Mouse (Mus musculus) liver, adult (tissue): Measurements from ENCODE around the gene Tmem135.

ENCODE experiments used
- GATA4 ChIP-seq: IDR thresholded peaks from 2 replicates; pipeline ENCODE4 v1.6.1; 2014; ENCODE audit warnings: mild to moderate bottlenecking, low read length; ENCODE audit not compliant: insufficient replicate concordance

Gene Tmem135

GRCm38 (mm10) chr7:89253772-89254171 lies 150.2 kb downstream of the Tmem135 start:
- no peak for TF ChIP-seq GATA4

DNA sequence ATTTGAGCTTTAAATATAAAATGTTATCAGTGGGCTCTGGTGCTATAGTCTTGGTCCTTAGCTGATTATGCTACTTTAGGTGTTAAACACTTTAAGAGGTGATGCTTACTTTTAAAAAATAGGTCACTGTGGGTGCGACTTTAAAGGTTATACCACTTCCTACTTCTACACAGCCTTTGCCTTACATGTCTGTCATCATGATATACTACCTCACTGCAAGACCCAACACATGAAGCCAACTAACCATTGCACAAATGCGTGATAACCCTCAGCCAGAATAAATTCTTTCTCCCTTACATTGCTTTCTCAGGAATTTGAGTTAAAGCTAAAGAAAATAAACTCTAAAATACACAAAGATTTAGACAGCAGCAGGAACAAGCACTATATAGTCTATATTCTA lies 150.7 kb downstream of the Tmem135 start:
- no peak for TF ChIP-seq GATA4

- TF ChIP-seq GATA4 = no peak
Observed at GRCm38 (mm10) chr7:89251880-89252453, 152.1 kb downstream of the Tmem135 start.

DNA sequence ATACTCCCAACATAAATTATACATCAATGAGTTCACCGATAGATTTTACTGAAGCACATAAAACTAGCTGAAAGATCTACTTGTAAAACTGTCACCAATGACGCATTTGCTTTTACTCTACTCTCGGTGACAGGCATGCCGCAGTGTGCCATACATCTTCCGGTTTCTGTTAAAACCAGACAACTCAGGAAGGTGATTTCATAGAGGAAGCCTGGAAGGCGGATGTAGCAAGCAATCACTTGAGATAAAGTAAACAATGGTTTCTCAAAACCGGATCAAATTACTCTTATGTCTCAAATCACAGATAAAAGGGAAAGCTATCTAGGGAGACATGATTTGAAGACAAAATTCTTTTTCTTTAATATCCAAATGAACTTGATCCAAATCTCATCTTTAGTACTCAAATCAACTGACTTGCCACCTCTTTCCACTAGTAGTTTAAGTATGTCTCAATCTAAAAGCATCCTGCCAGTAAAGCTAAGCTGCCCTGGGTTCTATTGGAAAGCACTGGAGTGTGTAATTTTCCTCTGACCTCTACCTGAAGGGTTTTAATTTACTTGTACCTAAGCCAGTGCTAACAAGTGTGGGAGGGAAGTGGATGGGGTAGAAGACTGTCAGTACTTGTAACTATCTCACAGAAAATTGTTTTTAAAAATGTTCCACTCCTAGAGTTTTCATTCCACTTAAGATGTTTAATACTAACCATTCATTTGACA lies 155.7 kb downstream of the Tmem135 start:
- peak; percentile 87; the same call in 1 of the 2 replicates for TF ChIP-seq GATA4

DNA sequence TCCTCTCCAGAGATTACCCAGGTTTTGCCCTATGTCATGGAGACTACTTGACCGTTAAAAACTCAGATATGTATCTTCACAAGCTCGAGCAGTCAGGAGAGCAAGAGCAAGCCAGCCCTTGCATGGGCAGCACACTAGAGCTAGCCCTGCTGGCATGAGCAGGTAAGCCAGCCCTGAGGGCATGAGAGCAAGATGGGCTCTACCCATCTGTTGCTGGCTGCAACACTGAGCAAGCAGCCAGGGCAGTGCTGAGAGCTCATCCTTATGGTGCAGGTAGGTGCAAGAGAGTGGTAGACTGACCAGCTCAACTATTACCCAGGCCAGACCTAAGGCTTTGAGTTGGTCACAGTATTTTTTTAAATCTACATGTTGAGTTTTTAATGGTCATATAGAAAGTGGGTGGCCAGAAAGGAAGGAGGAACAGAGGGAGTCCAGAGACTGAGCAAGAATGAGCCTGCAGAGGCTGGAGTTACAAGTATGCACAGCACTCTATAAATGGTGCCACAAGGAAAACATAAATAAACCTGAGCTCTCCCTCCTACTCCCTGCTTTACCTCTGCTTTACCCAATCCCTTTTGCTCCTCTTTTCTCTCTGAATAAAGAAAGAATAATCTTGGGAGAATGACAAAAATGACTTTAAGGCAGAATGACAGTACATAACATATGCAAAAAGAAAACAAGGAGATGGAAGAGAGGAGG lies 156.9 kb downstream of the Tmem135 start:
- no peak for TF ChIP-seq GATA4

DNA sequence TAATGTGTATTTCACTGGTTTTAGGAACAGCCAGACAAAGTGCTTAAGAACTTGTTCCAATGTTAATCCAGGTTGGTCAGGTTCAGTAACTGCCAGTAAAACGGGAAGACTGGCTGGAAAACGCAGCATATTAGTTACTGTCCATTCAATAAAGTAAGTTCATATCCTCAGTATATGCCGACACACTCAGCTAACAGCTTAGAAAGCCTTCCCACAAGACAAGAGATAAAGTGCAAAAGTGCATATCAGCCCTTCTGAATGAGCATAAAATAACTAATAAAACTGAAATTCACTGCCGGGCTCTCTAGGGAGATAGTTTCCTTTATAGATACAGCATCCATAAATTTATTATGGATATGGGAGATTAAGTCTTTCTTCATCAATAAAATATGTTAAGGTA lies 161.5 kb downstream of the Tmem135 start:
- no peak for TF ChIP-seq GATA4

DNA sequence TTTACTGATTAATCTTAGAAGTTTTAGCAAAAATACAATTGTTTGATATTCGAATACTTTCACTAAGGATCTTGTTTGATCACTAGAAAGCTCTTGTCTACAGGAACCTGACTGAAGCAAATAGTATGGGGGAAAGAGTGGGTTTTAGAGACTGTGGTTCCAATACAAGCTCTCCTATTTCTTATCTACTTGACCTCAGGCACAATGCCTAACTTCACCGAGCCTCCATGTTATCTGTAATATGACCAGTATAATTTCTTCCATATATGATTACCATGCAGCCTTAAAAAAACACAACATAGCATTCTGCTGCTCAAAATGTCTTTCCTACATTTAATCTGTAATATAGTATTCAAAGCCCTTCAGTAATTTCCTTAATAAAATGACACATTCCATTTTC lies 161.9 kb downstream of the Tmem135 start:
- TF ChIP-seq GATA4 = no peak

- no peak for TF ChIP-seq GATA4
Observed at GRCm38 (mm10) chr7:89239592-89239991, 164.4 kb downstream of the Tmem135 start.

- TF ChIP-seq GATA4 = no peak
Observed at GRCm38 (mm10) chr7:89236592-89236991, 167.4 kb downstream of the Tmem135 start.

- TF ChIP-seq GATA4 = no peak
Observed at GRCm38 (mm10) chr7:89235974-89236507, 168.0 kb downstream of the Tmem135 start.

DNA sequence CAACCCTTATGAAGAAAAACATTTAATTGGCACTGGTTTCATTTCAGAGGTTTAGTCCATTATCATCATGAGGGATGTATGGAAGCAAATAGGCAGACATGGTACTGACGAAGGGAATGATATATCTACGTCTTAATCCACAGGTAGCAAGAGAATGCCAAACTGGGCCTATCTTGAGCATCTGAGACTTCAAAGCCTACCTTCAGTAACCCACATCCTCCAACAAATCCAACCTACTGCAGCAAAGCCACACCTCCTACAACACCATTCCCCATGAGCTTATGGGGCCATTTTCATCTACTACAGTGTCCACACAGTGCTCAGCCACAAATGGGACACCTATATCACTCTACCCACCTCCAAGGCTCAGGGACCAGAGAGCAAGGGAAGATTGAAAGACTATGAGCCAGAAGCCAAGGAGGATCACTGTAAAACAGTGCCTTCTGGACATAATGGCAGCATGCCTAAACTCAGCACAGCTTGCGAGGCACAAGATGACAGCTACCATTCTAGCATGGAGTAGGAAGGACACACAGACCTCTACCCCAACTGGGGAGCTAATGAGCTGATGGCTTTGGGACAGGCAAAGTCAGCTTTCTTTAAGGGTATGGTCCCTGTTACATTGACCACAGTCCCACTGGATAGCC lies 171.4 kb downstream of the Tmem135 start:
- TF ChIP-seq GATA4 = no peak

DNA sequence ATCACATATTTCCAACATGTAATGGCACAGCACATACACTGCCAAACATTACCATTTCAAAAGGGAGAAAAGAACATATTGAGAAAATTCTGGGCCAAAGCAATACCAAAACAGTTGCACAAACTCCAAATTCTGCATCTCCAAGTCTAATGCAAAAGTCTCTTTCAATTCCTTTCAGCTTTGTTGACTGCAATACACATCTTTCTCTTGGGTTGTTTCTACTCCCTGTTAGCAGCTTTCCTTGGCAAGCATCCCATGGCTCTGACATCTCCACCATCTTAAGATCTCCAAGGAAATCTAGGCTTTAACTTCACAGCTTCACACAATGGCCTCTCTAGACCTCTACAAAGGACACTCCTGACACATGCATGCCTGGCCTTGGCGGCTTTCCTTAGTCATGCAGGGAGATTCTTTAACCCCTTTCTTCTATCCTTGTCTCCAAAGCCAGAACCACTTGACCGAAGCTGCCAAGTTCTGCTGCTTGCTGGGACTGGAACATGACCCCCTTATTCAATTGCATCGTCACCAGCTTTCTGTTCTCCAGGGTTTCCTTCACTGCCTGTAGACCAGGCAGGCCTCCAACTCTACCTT lies 172.7 kb downstream of the Tmem135 start:
- no peak for TF ChIP-seq GATA4

DNA sequence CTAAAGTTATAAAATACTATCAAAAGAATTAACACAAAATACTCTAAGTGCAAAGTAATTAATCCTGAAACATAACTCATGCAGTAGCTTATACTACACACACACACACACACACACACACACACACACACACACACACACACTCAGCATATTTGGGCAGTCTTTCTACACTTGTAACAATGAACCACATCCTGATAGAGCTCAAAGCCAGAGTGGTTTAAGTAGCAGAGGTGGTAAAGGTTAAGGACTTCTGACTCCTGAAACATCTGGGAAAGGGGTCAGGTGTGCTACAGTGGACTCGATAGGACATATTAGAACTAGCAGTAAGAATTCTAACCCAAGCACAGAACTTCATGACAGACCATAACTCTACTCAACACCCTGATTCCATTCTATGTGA lies 181.4 kb downstream of the Tmem135 start:
- no peak for TF ChIP-seq GATA4

DNA sequence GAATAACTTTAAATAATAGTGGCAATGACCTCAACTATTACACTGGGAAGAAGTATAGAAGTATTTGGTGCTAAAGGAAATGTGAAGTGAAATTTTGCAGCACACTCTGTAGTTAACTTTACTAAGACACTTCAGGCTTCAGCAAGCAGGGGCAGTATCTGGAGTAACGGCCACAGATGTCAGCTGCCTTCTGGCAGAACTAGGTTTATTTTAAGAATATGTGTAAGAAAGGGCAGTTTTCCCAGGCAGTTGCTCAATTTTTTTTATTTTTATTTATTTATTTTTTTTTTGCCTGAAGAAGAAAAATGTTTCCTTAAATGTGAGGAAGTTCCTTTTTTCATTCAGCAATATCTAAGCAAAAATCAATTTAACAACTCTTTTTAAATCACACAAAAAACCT lies 187.4 kb downstream of the Tmem135 start:
- no peak for TF ChIP-seq GATA4

- no peak for TF ChIP-seq GATA4
Observed at GRCm38 (mm10) chr7:89216118-89216517, 187.9 kb downstream of the Tmem135 start.
